Comparison of ENCODE assay signal across 11 mouse cellular contexts in genomic region chr15:27779398-27779797, GRCm38 (mm10).
DNase-seq lines count a peak whose midpoint lies in the region; ATAC-seq and TF ChIP-seq lines count a peak whose summit lies in the region.
"Had no signal": no experiment of that assay in that cellular context is flagged by ENCODE, and none has a peak within 500 bp of the region (broad histone marks: within the 10 kb centered on the region; RNA-seq: fewer than 3 reads in every experiment).

No protein-coding gene starts in this region.

- WGBS in intestine, embryonic 14.5 days, result 40% methylated on average over 11 of the region's 11 CpGs
- 68% methylated on average over 11 of the region's 11 CpGs for WGBS in intestine, postnatal 0 days
- WGBS in embryonic facial prominence, embryonic 11.5 days, result 19% methylated on average over 11 of the region's 11 CpGs
- 54% methylated on average over 11 of the region's 11 CpGs for WGBS in hindbrain, embryonic 10.5 days
- 45% methylated on average over 11 of the region's 11 CpGs for WGBS in midbrain, embryonic 12.5 days

- no peak overlapping the region for H3K4me3 ChIP-seq in intestine, embryonic 14.5 days (ENCODE audit: low read depth, low read length)
- H3K4me3 ChIP-seq in intestine, postnatal 0 days (ENCODE audit: low read depth, low read length), result no peak overlapping the region
- no peak overlapping the region for H3K4me3 ChIP-seq in embryonic facial prominence, embryonic 11.5 days (ENCODE audit: low read depth, low read length)
- no peak overlapping the region for H3K4me3 ChIP-seq in hindbrain, embryonic 10.5 days
- H3K4me3 ChIP-seq in midbrain, embryonic 12.5 days, result no peak overlapping the region

- H3K4me2 ChIP-seq in intestine, embryonic 14.5 days (ENCODE audit: low read length), result 0 out of 2 replicates have a peak overlapping the region, but pooled peaks have one; percentile 1
- H3K4me2 ChIP-seq in intestine, postnatal 0 days (replicated peaks; ENCODE audit: low read depth), result no peak overlapping the region
- peak overlapping the region; percentile 23 for H3K4me2 ChIP-seq in embryonic facial prominence, embryonic 11.5 days (ENCODE audit: low read depth, low read length)
- no peak overlapping the region for H3K4me2 ChIP-seq in midbrain, embryonic 12.5 days (replicated peaks)

- peak overlapping the region; percentile 81 for H3K27ac ChIP-seq in intestine, embryonic 14.5 days (ENCODE audit: low read depth)
- H3K27ac ChIP-seq in intestine, postnatal 0 days (ENCODE audit: low read depth, low read length), result no peak overlapping the region
- peak overlapping the region; percentile 95 for H3K27ac ChIP-seq in embryonic facial prominence, embryonic 11.5 days (replicated peaks; ENCODE audit: low read depth, low read length)
- H3K27ac ChIP-seq in hindbrain, embryonic 10.5 days, result peak overlapping the region; percentile 76
- peak overlapping the region; percentile 77 for H3K27ac ChIP-seq in midbrain, embryonic 12.5 days (replicated peaks)

- H3K9me3 ChIP-seq in intestine, embryonic 14.5 days (ENCODE audit: control insufficient read depth, low read length), result no peaks in the 10 kb centered on the region
- no peaks in the 10 kb centered on the region for H3K9me3 ChIP-seq in intestine, postnatal 0 days (ENCODE audit: control insufficient read depth)
- H3K9me3 ChIP-seq in embryonic facial prominence, embryonic 11.5 days (replicated peaks; ENCODE audit: control insufficient read depth, low read length), result no peaks in the 10 kb centered on the region
- H3K9me3 ChIP-seq in hindbrain, embryonic 10.5 days, result no peaks in the 10 kb centered on the region
- no peaks in the 10 kb centered on the region for H3K9me3 ChIP-seq in midbrain, embryonic 12.5 days

- DNase-seq in intestine, embryonic 14.5 days (ENCODE audit: low spot score), result no peak
- DNase-seq in embryonic facial prominence, embryonic 11.5 days (ENCODE audit: low spot score), result peak; percentile 64
- peak; percentile 45 for DNase-seq in hindbrain, embryonic 10.5 days (ENCODE audit: low spot score)
- DNase-seq in T-cell, adult 2 months (ENCODE audit: low spot score), result no peak
- DNase-seq in adrenal gland, adult 2 months, result no peak
- no peak for DNase-seq in right cerebral cortex, postnatal 4 days
- DNase-seq: adrenal gland, postnatal 14 days; left cerebral cortex, postnatal 4 days had no signal

- H3K36me3 ChIP-seq in intestine, embryonic 14.5 days (ENCODE audit: control insufficient read depth, insufficient read depth, low read length), result 0 out of 2 replicates have a peak, but pooled peaks cover 4% of the 10 kb centered on the region
- no peaks in the 10 kb centered on the region; the same call in 1 of the 2 replicates for H3K36me3 ChIP-seq in intestine, postnatal 0 days (ENCODE audit: control insufficient read depth, insufficient read depth)
- no peaks in the 10 kb centered on the region for H3K36me3 ChIP-seq in embryonic facial prominence, embryonic 11.5 days (replicated peaks; ENCODE audit: control insufficient read depth, insufficient read depth, low read depth, low read length)
- H3K36me3 ChIP-seq in hindbrain, embryonic 10.5 days, result no peaks in the 10 kb centered on the region
- H3K36me3 ChIP-seq in midbrain, embryonic 12.5 days, result no peaks in the 10 kb centered on the region

- ATAC-seq in intestine, embryonic 14.5 days (replicated peaks; ENCODE audit: low FRiP score, low TSS enrichment, low read depth), result no peak
- no peak for ATAC-seq in intestine, postnatal 0 days
- ATAC-seq in embryonic facial prominence, embryonic 11.5 days (replicated peaks; ENCODE audit: insufficient number of reproducible peaks, low FRiP score, low TSS enrichment, low read depth), result no peak
- ATAC-seq in midbrain, embryonic 12.5 days (ENCODE audit: low FRiP score, low read depth), result no peak

- no peak overlapping the region for H3K9ac ChIP-seq in intestine, embryonic 14.5 days (ENCODE audit: low read length)
- H3K9ac ChIP-seq in intestine, postnatal 0 days (ENCODE audit: low read depth, low read length), result no peak overlapping the region
- H3K9ac ChIP-seq in embryonic facial prominence, embryonic 11.5 days (replicated peaks; ENCODE audit: low read length), result no peak overlapping the region; the same call in 1 of the 2 replicates
- H3K9ac ChIP-seq in midbrain, embryonic 12.5 days (replicated peaks), result no peak overlapping the region

- H3K4me1 ChIP-seq in intestine, embryonic 14.5 days (replicated peaks; ENCODE audit: control insufficient read depth, insufficient read depth, low read length), result peaks cover 74% of the 10 kb centered on the region
- peaks cover 19% of the 10 kb centered on the region for H3K4me1 ChIP-seq in intestine, postnatal 0 days (replicated peaks; ENCODE audit: control insufficient read depth, insufficient read depth, low read length)
- H3K4me1 ChIP-seq in embryonic facial prominence, embryonic 11.5 days (ENCODE audit: control insufficient read depth, insufficient read depth, low read length), result peaks cover 28% of the 10 kb centered on the region
- H3K4me1 ChIP-seq in hindbrain, embryonic 10.5 days (replicated peaks), result peaks cover 79% of the 10 kb centered on the region
- peaks cover 77% of the 10 kb centered on the region for H3K4me1 ChIP-seq in midbrain, embryonic 12.5 days

- no peak for TF ChIP-seq CTCF in intestine, postnatal 0 days (IDR thresholded peaks at IDR 0.05; ENCODE audit: low read depth)

- no peaks in the 10 kb centered on the region for H3K27me3 ChIP-seq in intestine, embryonic 14.5 days (replicated peaks; ENCODE audit: control insufficient read depth, insufficient read depth, low read length)
- no peaks in the 10 kb centered on the region for H3K27me3 ChIP-seq in intestine, postnatal 0 days (replicated peaks; ENCODE audit: control insufficient read depth, insufficient read depth, low read length)
- no peaks in the 10 kb centered on the region for H3K27me3 ChIP-seq in embryonic facial prominence, embryonic 11.5 days (ENCODE audit: control insufficient read depth, insufficient read depth, low read length)
- no peaks in the 10 kb centered on the region for H3K27me3 ChIP-seq in hindbrain, embryonic 10.5 days (ENCODE audit: insufficient read depth, poor library complexity, severe bottlenecking)
- no peaks in the 10 kb centered on the region for H3K27me3 ChIP-seq in midbrain, embryonic 12.5 days
- H3K27me3 ChIP-seq: CH12.LX had no signal

Comparison
In these comparisons a context has a peak if more than half of its experiments do, and no peak if none do; other contexts are left out.
1. H3K4me2 ChIP-seq: peak in intestine, embryonic 14.5 days (single experiment) and embryonic facial prominence, embryonic 11.5 days (single experiment); none in intestine, postnatal 0 days (single experiment) and midbrain, embryonic 12.5 days (single experiment).
2. DNase-seq: peak in embryonic facial prominence, embryonic 11.5 days (single experiment) and hindbrain, embryonic 10.5 days (single experiment); none in intestine, embryonic 14.5 days (single experiment), T-cell, adult 2 months (single experiment), adrenal gland, adult 2 months (single experiment) and right cerebral cortex, postnatal 4 days (single experiment).